Mouse (Mus musculus): ENCODE results near the gene Bnipl. TPM values are rescaled to one million over a fixed set of nuclear protein-coding genes. Genes with fewer than 3 reads are reported as not detected.
A peak's percentile ranks its signal among the peaks of the same experiment; 100 is the strongest.

The Bnipl gene
- polyA plus RNA-seq, 1 experiment from 2014 or later, result 0.36 TPM

GRCm38 (mm10) chr3:95247660-95248336 lies 3.2 kb downstream of the Bnipl start:
- ATAC-seq, result no peak

GRCm38 (mm10) chr3:95246465-95247231 lies 4.3 kb downstream of the Bnipl start:
- no peaks in the 10 kb centered on the region for H3K4me1 ChIP-seq (replicated peaks)
- H3K36me3 ChIP-seq, result no peaks in the 10 kb centered on the region
- no peak overlapping the region for H3K9ac ChIP-seq
- H3K27me3 ChIP-seq (replicated peaks), result no peaks in the 10 kb centered on the region
- no peak for ATAC-seq
- H3K4me3 ChIP-seq (replicated peaks), result no peak overlapping the region
- H3K27ac ChIP-seq, result no peak overlapping the region
- H3K4me2 ChIP-seq (replicated peaks), result no peak overlapping the region
- H3K9me3 ChIP-seq, result no peaks in the 10 kb centered on the region
- WGBS, result 74% methylated on average over 5 of the region's 5 CpGs

More at GRCm38 (mm10) chr3:95247660-95248336, 3.2 kb downstream of the Bnipl start:
- Histone ChIP-seq H3K4me3 (replicated peaks) (no peak overlapping the region), H3K4me2 (replicated peaks) (no peak overlapping the region), H3K27ac (no peak overlapping the region), H3K9me3 (no peaks in the 10 kb centered on the region), H3K9ac (no peak overlapping the region), H3K36me3 (no peaks in the 10 kb centered on the region), H3K27me3 (replicated peaks) (no peaks in the 10 kb centered on the region), H3K4me1 (replicated peaks) (no peaks in the 10 kb centered on the region)
- 65% methylated on average over 1 of the region's 1 CpGs for WGBS

DNA sequence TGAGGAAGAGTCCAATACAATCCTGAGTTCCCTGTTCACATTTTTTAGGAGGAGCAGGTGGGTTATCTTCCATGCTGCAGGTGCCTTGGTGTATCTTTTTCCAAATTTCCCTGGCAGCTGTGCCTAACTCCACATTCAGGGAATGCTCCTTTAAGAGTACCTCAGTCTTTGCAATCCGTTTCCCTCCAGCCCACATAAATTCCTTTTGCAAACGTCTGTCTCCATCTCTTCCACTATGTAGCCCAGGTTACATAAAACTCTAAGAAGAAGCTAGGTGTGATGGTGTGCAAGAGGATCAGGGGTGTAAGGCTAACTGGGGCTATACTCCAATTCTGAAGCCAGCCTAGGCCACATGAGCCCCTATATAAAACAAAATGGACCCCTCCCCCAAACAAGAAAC lies 7.9 kb downstream of the Bnipl start:
- no peak overlapping the region for H3K27ac ChIP-seq
- 0 out of 2 replicates have a peak, but pooled peaks cover 4% of the 10 kb centered on the region for H3K4me1 ChIP-seq (replicated peaks)
- no peaks in the 10 kb centered on the region for H3K9me3 ChIP-seq
- H3K4me2 ChIP-seq (replicated peaks), result no peak overlapping the region
- no peaks in the 10 kb centered on the region for H3K27me3 ChIP-seq (replicated peaks)
- WGBS, result 73% methylated on average over 2 of the region's 2 CpGs
- no peak overlapping the region for H3K9ac ChIP-seq
- ATAC-seq, result no peak
- H3K4me3 ChIP-seq (replicated peaks), result no peak overlapping the region
- H3K36me3 ChIP-seq, result no peaks in the 10 kb centered on the region

GRCm38 (mm10) chr3:95241498-95241897 lies 9.5 kb downstream of the Bnipl start, which contains the start of gene Gm128:
Gene Gm128 (minus strand): TSS chr3:95241598.
- WGBS, result 74% methylated on average over 7 of the region's 7 CpGs
- no peak within 1 kb of the TSS; the same call in 1 of the 2 replicates for H3K4me2 ChIP-seq (replicated peaks)

GRCm38 (mm10) chr3:95240900-95241299 lies 10.1 kb downstream of the Bnipl start:
- H3K27ac ChIP-seq, result no peak overlapping the region
- peaks cover 2% of the 10 kb centered on the region for H3K36me3 ChIP-seq
- H3K9me3 ChIP-seq, result no peaks in the 10 kb centered on the region
- H3K9ac ChIP-seq, result peak overlapping the region; percentile 21
- peak; percentile 34; the same call in 1 of the 2 replicates for ATAC-seq
- no peak overlapping the region; the same call in 1 of the 2 replicates for H3K4me2 ChIP-seq (replicated peaks)
- H3K4me1 ChIP-seq (replicated peaks), result 0 out of 2 replicates have a peak, but pooled peaks cover 4% of the 10 kb centered on the region
- no peak overlapping the region for H3K4me3 ChIP-seq (replicated peaks)
- 34% methylated on average over 17 of the region's 17 CpGs for WGBS
- no peaks in the 10 kb centered on the region for H3K27me3 ChIP-seq (replicated peaks)

More at GRCm38 (mm10) chr3:95241498-95241897, 9.5 kb downstream of the Bnipl start, which contains the start of gene Gm128:
- Histone ChIP-seq H3K36me3 (no peaks in the 10 kb centered on the region), H3K9me3 (no peaks in the 10 kb centered on the region), H3K27me3 (replicated peaks) (no peaks in the 10 kb centered on the region), H3K27ac (no peak within 1 kb of the TSS), H3K9ac (peak within 1 kb of the TSS; percentile 21), H3K4me1 (replicated peaks) (0 out of 2 replicates have a peak, but pooled peaks cover 4% of the 10 kb centered on the region), H3K4me3 (replicated peaks) (no peak within 1 kb of the TSS)
- ATAC-seq, result no peak

DNA sequence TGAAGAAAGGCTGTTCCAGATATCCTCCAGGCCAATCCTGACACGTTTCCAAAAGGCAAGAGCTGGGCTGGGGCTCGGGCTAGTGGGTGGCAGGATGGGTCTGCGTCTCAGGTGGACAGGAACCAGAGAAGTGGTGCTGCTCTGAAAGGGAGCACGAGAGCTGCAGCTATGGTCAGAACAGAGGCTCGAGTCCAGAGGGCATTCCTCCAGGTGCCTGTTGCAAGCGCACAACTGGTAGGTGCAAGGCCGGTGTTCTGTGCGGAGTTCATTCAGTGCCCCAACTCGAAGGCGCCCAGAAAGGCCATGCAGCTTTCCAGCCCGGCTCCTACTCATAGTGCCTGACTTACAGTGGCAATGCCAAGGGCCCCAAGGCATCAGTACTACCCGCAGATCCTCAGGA lies 11.0 kb downstream of the Bnipl start:
- H3K9ac ChIP-seq, result no peak overlapping the region
- 87% methylated on average over 12 of the region's 12 CpGs for WGBS
- H3K27ac ChIP-seq, result no peak overlapping the region
- no peak overlapping the region for H3K4me3 ChIP-seq (replicated peaks)
- 0 out of 2 replicates have a peak, but pooled peaks cover 4% of the 10 kb centered on the region for H3K4me1 ChIP-seq (replicated peaks)
- H3K4me2 ChIP-seq (replicated peaks), result no peak overlapping the region
- H3K36me3 ChIP-seq, result peaks cover 11% of the 10 kb centered on the region
- ATAC-seq, result no peak
- no peaks in the 10 kb centered on the region for H3K9me3 ChIP-seq
- H3K27me3 ChIP-seq (replicated peaks), result no peaks in the 10 kb centered on the region

DNA sequence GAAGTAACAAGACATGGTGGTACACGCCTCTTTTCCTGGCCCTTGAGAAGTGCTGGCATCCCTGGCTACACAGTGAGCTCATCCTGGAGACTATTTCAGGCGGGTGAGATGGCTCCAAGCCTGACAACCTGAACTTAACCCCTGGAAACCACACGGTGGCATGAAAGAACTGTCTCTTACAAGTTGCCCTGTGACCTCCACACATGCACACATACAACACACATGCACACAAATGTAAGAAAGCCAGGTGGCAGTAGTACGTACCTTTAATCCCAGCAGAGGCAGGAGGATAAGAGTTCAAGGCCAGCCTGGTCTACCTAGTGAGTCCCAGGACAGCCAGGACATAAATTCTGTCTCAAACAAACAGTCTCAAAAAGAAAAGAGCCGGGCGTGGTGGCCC lies 12.0 kb downstream of the Bnipl start:
- H3K9me3 ChIP-seq, result no peaks in the 10 kb centered on the region
- no peak overlapping the region for H3K27ac ChIP-seq
- H3K27me3 ChIP-seq (replicated peaks), result no peaks in the 10 kb centered on the region
- no peak for ATAC-seq
- peaks cover 17% of the 10 kb centered on the region for H3K36me3 ChIP-seq
- no peak overlapping the region for H3K4me3 ChIP-seq (replicated peaks)
- H3K9ac ChIP-seq, result no peak overlapping the region
- no peak overlapping the region for H3K4me2 ChIP-seq (replicated peaks)
- 0 out of 2 replicates have a peak, but pooled peaks cover 4% of the 10 kb centered on the region for H3K4me1 ChIP-seq (replicated peaks)
- 82% methylated on average over 6 of the region's 6 CpGs for WGBS

- Histone ChIP-seq H3K4me3 (replicated peaks) (no peak overlapping the region), H3K27me3 (replicated peaks) (no peaks in the 10 kb centered on the region), H3K9ac (no peak overlapping the region), H3K4me1 (replicated peaks) (peaks cover 4% of the 10 kb centered on the region; the same call in 1 of the 2 replicates), H3K36me3 (peaks cover 29% of the 10 kb centered on the region), H3K27ac (no peak overlapping the region), H3K4me2 (replicated peaks) (no peak overlapping the region), H3K9me3 (no peaks in the 10 kb centered on the region)
- ATAC-seq, result no peak; the same call in 1 of the 2 replicates
- 82% methylated on average over 8 of the region's 8 CpGs for WGBS
Observed at GRCm38 (mm10) chr3:95237541-95238099, 13.4 kb downstream of the Bnipl start.

DNA sequence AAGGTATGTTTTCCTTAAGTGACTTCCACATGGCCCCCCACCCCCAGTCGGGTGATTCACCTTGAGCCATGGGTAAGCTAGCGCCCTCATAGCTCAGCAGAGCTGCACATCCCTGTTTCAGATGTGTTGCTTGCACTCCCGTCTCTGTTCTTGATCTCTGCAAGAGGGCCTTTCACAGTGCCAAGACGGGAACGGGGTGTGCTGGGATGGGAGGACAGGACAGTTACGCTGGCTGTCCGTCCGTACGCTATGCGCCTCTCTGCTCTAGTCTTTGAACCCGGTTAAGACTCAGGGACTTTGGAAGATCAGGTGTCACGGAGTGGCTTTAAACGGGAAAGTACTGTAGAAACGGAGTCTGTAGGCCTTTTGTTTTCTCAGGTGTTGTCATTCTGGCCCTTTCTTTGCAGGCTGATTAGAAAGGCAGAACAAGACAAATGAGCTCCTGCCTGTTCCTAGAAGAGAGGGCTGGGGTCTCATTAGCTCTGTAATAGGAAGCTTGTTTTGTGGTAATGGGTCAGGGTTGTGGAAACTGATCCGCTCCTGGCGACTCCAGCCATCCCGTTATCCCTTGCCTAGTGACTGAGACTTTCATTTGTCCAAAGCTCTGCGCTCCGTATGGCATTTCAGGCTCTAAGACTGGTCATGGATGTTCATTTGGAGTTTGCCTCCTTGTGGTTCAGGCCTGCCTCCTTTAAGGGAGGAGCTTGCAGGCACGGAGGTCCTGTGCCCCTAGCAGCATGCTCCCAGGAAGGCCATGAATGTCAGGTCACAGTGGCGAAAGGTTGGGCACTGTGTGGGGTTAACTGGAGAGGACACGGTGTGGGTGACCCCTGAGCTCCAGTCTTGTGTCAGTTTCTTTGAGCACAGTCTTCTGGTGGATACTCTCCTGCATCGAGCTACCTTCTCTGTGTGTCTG lies 15.3 kb downstream of the Bnipl start:
- no peak overlapping the region for H3K27ac ChIP-seq
- H3K36me3 ChIP-seq, result peaks cover 40% of the 10 kb centered on the region

GRCm38 (mm10) chr3:95233303-95233980 lies 17.6 kb downstream of the Bnipl start:
- no peak overlapping the region for H3K27ac ChIP-seq

More for the DNA sequence above, 15.3 kb downstream of the Bnipl start:
- H3K27me3 ChIP-seq (replicated peaks), result no peaks in the 10 kb centered on the region
- H3K4me1 ChIP-seq (replicated peaks), result peaks cover 14% of the 10 kb centered on the region
- 88% methylated on average over 23 of the region's 23 CpGs for WGBS
- H3K4me2 ChIP-seq (replicated peaks), result no peak overlapping the region
- no peak overlapping the region for H3K9ac ChIP-seq
- H3K9me3 ChIP-seq, result no peaks in the 10 kb centered on the region
- H3K4me3 ChIP-seq (replicated peaks), result no peak overlapping the region
- ATAC-seq, result no peak

GRCm38 (mm10) chr3:95232771-95233170 lies 18.2 kb downstream of the Bnipl start:
- peaks cover 40% of the 10 kb centered on the region for H3K36me3 ChIP-seq
- 63% methylated on average over 7 of the region's 7 CpGs for WGBS
- H3K4me3 ChIP-seq (replicated peaks), result no peak overlapping the region
- H3K4me1 ChIP-seq (replicated peaks), result peaks cover 14% of the 10 kb centered on the region
- no peaks in the 10 kb centered on the region for H3K27me3 ChIP-seq (replicated peaks)
- ATAC-seq, result no peak
- H3K9ac ChIP-seq, result no peak overlapping the region
- no peak overlapping the region for H3K4me2 ChIP-seq (replicated peaks)
- H3K27ac ChIP-seq, result 0 out of 2 replicates have a peak overlapping the region, but pooled peaks have one; percentile 24
- no peaks in the 10 kb centered on the region for H3K9me3 ChIP-seq

More at GRCm38 (mm10) chr3:95233303-95233980, 17.6 kb downstream of the Bnipl start:
- H3K36me3 ChIP-seq, result peaks cover 40% of the 10 kb centered on the region
- no peaks in the 10 kb centered on the region for H3K9me3 ChIP-seq
- H3K27me3 ChIP-seq (replicated peaks), result no peaks in the 10 kb centered on the region
- no peak for ATAC-seq
- WGBS, result 88% methylated on average over 16 of the region's 16 CpGs
- H3K4me1 ChIP-seq (replicated peaks), result peaks cover 14% of the 10 kb centered on the region
- no peak overlapping the region for H3K9ac ChIP-seq
- H3K4me3 ChIP-seq (replicated peaks), result no peak overlapping the region
- H3K4me2 ChIP-seq (replicated peaks), result no peak overlapping the region
